Mouse (Mus musculus): ENCODE measurements around the gene Ntrk3. TPM values are rescaled to one million over a fixed set of nuclear protein-coding genes. Genes with fewer than 3 reads are reported as not detected.

The Ntrk3 gene
- polyA plus RNA-seq, 1 experiment, result 104 TPM

Other genes with a start within 250 kb of the Ntrk3 start
- gene Mrps11, start 45.1 kb upstream of the Ntrk3 start, polyA plus RNA-seq (2012; ENCODE audit: insufficient read depth, insufficient read length, missing spikeins), result 62.5 and 68.0 TPM in 2 replicates
- gene Mrpl46, start 45.5 kb upstream of the Ntrk3 start, polyA plus RNA-seq (2012; ENCODE audit: insufficient read depth, insufficient read length, missing spikeins), result 56.4 and 61.8 TPM in 2 replicates
- gene Det1, start 109.3 kb upstream of the Ntrk3 start, polyA plus RNA-seq (2012; ENCODE audit: insufficient read depth, insufficient read length, missing spikeins), result 5.9 and 6.6 TPM in 2 replicates
- gene Aen, start 157.8 kb upstream of the Ntrk3 start, polyA plus RNA-seq (2012; ENCODE audit: insufficient read depth, insufficient read length, missing spikeins), result 8.5 and 20.2 TPM in 2 replicates
- gene Isg20, start 175.4 kb upstream of the Ntrk3 start, polyA plus RNA-seq (2012; ENCODE audit: insufficient read depth, insufficient read length, missing spikeins), result 6.0 and 8.6 TPM in 2 replicates

Data from brown adipose tissue, adult 24 weeks (tissue).